Mouse (Mus musculus) ES-E14 (cell line): ENCODE measurements at regions not wholly inside any gene's neighbourhood (a gene's known extent, or its start where the extent isn't known, plus 50 kb on each side); places are given as distances from the start of the nearest gene placed in this dataset.

Experiments used
- CHD2 ChIP-seq: IDR thresholded peaks from 2 replicates; pipeline ENCODE4 v1.6.1; 2014; ENCODE audit warnings: mild to moderate bottlenecking, low read depth, low read length, inconsistent platforms
- MAFK ChIP-seq: IDR thresholded peaks from 2 replicates; pipeline ENCODE4 v1.6.1; 2014; ENCODE audit warnings: mild to moderate bottlenecking, low read depth, low read length, inconsistent platforms; ENCODE audit not compliant: insufficient read depth

DNA sequence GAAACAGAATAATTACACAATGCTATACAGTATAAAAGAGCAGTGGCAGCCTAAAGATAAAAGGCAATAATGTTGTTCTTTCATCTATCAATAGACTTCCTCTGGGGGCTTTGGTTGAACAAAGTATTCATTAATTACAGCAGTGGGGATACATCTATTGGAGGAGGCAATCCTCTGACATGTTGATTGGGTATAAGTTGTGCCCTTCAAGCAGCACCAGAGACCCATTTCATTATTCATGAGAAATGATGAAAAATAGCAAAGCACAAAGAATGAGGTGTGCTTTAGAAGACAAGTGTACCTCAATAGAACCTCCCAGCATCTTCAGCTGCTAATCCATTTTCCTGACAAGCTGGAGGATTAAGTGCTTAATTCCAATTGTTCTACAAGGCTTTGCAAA is 1444.7 kb upstream of the Flrt2 start:
- no peak for TF ChIP-seq CHD2
- no peak for TF ChIP-seq MAFK
